Mouse (Mus musculus): ENCODE data around the gene Prorsd1. TPM values are rescaled to one million over a fixed set of nuclear protein-coding genes. Genes with fewer than 3 reads are reported as not detected.

Prorsd1 gene
- total RNA-seq, 1 experiment from 2014 or later, result 22.1 TPM

DNA sequence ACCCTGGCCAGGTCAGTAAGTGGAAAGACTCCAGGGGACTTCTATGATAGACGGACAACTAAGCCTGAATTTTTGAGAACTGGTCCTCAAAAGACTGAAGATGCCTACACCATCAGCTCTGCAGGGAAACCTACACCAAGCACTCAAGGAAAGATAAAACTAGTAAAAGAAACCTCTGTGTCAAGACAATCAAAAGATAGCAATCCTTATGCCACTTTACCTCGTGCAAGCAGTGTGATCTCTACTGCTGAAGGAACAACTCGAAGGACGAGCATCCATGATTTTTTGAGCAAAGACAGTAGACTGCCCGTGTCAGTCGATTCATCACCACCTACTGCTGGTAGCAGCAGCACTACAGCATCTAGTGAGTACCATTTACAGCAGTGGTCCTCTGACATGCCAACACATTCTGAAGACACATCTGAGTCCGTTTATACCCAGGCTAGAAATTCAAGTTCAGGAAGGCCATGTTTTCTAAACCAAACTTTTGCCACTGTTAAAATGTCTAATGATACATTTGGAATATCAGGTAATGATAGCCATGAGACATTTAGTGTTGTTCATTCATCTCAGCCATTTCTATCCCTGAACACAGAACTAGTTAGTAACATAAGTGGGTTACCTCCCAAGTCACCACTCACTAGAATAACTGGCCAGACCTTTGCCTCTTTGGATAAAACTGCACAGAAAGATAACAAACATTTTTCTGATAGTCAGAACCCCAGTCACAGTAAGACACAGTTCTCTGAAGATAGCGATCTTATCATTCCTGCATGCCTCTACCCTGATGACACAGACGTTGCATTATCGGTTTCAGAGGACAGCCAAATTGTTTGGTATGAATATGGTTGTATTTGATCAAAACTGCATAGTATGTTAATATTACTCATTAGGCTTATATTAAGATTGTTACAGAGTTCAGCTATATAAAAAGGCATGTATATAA, 10.6 kb downstream of the Prorsd1 start:
- no peak for DNase-seq

DNA sequence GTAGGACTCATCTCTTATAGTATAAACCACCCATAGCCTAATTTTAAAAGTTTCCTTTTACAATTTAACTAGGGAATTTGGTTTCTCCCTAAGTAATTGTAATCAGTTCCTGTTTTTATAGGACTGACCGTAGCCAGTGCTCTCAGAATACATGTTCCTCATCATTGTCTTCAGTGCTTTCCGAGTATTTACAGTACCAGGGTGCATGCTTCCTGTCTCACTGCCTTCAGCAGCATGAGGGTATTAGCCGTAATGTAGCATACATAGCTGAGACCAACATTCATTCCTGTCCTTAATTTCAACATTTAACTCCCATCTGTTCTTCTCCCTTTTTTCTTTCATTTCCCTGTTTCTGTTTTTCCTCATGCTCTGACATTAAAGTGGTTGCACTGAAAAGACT, 17.9 kb downstream of the Prorsd1 start:
- no peak for DNase-seq

- DNase-seq, result no peak
These were observed 21.7 kb downstream of the Prorsd1 start for GRCm38 (mm10) chr11:29493135-29493534.

DNA sequence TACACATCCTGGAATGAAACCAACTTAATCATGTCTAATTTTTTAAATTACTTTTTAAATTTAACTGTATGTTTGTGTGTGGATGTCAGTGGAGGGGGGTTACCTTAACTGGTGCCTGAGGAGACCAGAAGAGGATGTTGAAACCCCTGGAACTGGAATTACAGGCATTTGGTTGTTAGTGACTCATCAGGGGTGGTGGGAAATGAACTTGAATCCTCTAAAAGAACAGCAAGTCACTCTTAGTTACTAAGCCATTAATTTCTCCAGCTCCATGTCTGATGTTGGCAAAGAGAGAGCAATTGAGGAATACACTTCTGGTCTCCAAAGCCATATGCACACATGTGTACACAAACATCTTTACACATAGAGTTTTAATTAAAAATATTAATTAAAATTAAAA, 40.2 kb downstream of the Prorsd1 start:
- DNase-seq, result no peak

Other genes with a start within 250 kb of the Prorsd1 start
- gene Ccdc88a, start 141.4 kb downstream of the Prorsd1 start, total RNA-seq (2021), result 19.9 and 24.4 TPM in 2 replicates
- gene Mtif2, start 11.4 kb upstream of the Prorsd1 start, total RNA-seq (2021), result 54.4 and 57.0 TPM in 2 replicates
- 0.26 and 0.30 TPM in 2 replicates for gene Clhc1, start 32.9 kb upstream of the Prorsd1 start, total RNA-seq (2021)
- 758 and 928 TPM in 2 replicates for gene Rps27a, start 33.1 kb upstream of the Prorsd1 start, total RNA-seq (2021)
- 304 and 307 TPM in 2 replicates for gene Rtn4, start 177.9 kb upstream of the Prorsd1 start, total RNA-seq (2021)

All from adrenal gland, postnatal 14 days (tissue).